Mouse (Mus musculus): ENCODE measurements around the gene Megf11. TPM values are rescaled to one million over a fixed set of nuclear protein-coding genes. Genes with fewer than 3 reads are reported as not detected.
"Not testable (repeated sequence)": the region's sequence is repeated elsewhere in the genome, so short reads cannot be mapped to it uniquely, and the experiment has no call there.

The Megf11 gene
- polyA plus RNA-seq, 1 experiment from 2014 or later: 0.65 TPM

DNA sequence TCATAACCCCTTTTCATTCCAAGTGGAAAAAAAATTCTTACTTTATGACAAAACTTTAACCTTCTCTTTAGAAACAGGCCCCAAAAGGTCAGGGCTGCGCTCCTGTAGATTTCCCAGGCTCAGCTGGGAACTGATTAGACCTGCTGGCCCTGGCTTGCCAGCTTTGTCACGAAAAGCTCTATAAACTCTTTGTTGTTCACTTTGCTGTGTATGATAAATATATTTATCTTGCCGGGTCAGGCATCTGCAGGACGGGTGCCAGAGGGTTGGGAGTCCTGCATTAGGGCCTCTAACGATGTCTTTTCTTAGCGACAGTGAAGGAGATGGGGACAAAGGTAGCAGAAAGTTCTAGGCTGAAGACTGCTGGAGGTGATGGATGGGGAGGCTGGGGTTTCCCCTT is 87.3 kb downstream of the Megf11 start:
- no peaks in the 10 kb centered on the region for H3K27me3 ChIP-seq (ENCODE audit: control insufficient read depth, insufficient read depth, low read length)
- no peak overlapping the region for H3K4me2 ChIP-seq (ENCODE audit: low read depth, low read length)
- no peak overlapping the region for H3K9ac ChIP-seq (replicated peaks; ENCODE audit: low read length)
- no peak overlapping the region for H3K4me3 ChIP-seq (ENCODE audit: low read depth, low read length)
- ATAC-seq (replicated peaks; ENCODE audit: insufficient number of reproducible peaks, low FRiP score, low TSS enrichment, low read depth): no peak
- H3K27ac ChIP-seq (replicated peaks; ENCODE audit: low read depth, low read length): no peak overlapping the region
- no peak for DNase-seq (ENCODE audit: low spot score)
- H3K4me1 ChIP-seq (ENCODE audit: control insufficient read depth, insufficient read depth, low read length): 0 out of 2 replicates have a peak, but pooled peaks cover 4% of the 10 kb centered on the region
- no peaks in the 10 kb centered on the region for H3K9me3 ChIP-seq (replicated peaks; ENCODE audit: control insufficient read depth, low read length)
- no peaks in the 10 kb centered on the region for H3K36me3 ChIP-seq (replicated peaks; ENCODE audit: control insufficient read depth, insufficient read depth, low read depth, low read length)
- WGBS: 72% methylated on average over 6 of the region's 6 CpGs

DNA sequence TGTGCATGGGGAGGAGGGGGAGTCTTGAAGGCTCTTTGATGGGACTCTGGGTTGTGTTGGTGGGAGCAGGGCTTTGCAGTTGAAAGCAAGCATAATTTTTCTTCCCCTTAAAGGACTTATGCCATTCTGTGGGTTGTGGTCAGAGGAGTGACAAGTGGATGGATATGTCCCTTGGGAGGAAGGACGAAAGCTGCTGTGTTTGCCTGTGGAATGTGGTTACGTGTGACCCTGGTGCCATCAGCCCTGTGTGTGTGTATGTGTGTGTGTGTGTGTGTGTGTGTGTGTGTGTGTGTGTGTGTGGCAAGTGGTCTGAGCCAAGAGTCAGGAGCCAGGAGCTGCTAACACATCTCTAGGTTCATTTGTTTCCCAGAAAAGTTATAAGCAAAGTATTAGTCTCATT is 87.7 kb downstream of the Megf11 start:
- Histone ChIP-seq H3K36me3 (replicated peaks; ENCODE audit: control insufficient read depth, insufficient read depth, low read depth, low read length) (no peaks in the 10 kb centered on the region), H3K9me3 (replicated peaks; ENCODE audit: control insufficient read depth, low read length) (no peaks in the 10 kb centered on the region), H3K27me3 (ENCODE audit: control insufficient read depth, insufficient read depth, low read length) (no peaks in the 10 kb centered on the region), H3K9ac (replicated peaks; ENCODE audit: low read length) (no peak overlapping the region), H3K27ac (replicated peaks; ENCODE audit: low read depth, low read length) (no peak overlapping the region), H3K4me2 (ENCODE audit: low read depth, low read length) (no peak overlapping the region), H3K4me3 (ENCODE audit: low read depth, low read length) (no peak overlapping the region), H3K4me1 (ENCODE audit: control insufficient read depth, insufficient read depth, low read length) (0 out of 2 replicates have a peak, but pooled peaks cover 4% of the 10 kb centered on the region)
- 31% methylated on average over 2 of the region's 2 CpGs for WGBS
- ATAC-seq (replicated peaks; ENCODE audit: insufficient number of reproducible peaks, low FRiP score, low TSS enrichment, low read depth): no peak
- DNase-seq (ENCODE audit: low spot score): no peak

DNA sequence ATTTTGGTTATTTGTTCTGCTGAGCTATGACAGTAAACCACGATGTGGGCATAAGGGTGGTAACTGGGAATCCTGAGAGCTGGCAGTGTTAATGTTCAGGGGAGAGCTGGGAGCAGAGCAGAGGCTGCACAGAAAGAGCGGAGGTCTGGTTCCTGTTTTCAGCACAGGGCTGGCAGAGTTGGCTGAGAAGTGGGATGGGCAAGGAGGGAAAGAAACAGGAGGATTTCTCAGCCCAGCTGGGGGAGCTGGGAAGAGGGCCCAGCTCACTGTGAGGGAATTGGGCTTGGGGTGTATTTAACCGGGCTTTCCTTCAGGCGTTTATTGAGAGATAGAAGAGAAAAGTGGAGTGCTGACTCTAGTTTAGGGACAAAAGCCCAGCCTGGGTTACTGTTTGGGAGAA is 88.3 kb downstream of the Megf11 start:
- 0 out of 2 replicates have a peak, but pooled peaks cover 4% of the 10 kb centered on the region for H3K4me1 ChIP-seq (ENCODE audit: control insufficient read depth, insufficient read depth, low read length)
- H3K9ac ChIP-seq (replicated peaks; ENCODE audit: low read length): no peak overlapping the region
- no peak overlapping the region for H3K4me3 ChIP-seq (ENCODE audit: low read depth, low read length)
- no peak overlapping the region for H3K4me2 ChIP-seq (ENCODE audit: low read depth, low read length)
- no peaks in the 10 kb centered on the region for H3K9me3 ChIP-seq (replicated peaks; ENCODE audit: control insufficient read depth, low read length)
- no peaks in the 10 kb centered on the region for H3K36me3 ChIP-seq (replicated peaks; ENCODE audit: control insufficient read depth, insufficient read depth, low read depth, low read length)
- 50% methylated on average over 4 of the region's 4 CpGs for WGBS
- no peak overlapping the region for H3K27ac ChIP-seq (replicated peaks; ENCODE audit: low read depth, low read length)
- ATAC-seq (replicated peaks; ENCODE audit: insufficient number of reproducible peaks, low FRiP score, low TSS enrichment, low read depth) (no peak), DNase-seq (ENCODE audit: low spot score) (no peak)
- no peaks in the 10 kb centered on the region for H3K27me3 ChIP-seq (ENCODE audit: control insufficient read depth, insufficient read depth, low read length)

DNA sequence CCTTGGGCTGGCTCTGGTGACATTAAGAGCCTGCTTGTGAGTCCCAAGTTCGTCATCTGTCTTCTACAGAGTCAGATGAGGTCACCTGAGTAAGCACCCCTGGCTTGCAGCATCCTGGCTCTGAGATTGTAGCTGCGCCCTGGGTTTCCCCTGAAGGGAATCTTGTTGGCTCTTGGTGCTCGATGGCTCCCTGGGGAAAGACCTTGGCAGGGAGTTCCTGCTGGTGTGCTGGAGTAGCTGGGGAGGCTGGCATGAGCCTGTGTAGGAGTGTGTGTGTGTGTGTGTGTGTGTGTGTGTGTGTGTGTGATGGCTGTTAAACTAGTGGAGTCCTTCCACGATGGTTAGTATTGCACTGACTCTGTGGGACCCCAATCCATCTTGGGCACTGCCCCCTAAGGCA is 88.7 kb downstream of the Megf11 start:
- no peak for ATAC-seq (replicated peaks; ENCODE audit: insufficient number of reproducible peaks, low FRiP score, low TSS enrichment, low read depth)

DNA sequence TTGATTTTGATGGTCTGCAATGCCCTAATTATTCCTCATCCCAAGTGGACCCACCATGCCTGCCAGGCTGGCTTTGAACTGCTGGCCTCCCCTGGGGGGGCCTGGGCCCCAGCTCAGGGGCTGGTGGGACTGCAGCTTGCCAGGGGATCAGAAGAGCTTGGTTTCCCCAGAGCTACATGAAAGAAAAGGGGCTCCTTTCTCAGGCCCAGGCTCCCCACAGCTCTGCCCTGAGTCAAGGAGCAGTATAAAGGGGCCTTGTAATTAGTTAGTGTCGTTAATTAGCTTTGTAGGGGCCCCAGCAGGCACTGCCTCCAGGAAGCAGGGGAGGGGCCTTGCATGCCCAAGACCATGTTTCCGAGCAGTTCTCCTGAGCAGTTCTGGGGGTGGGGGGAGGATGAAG is 90.5 kb downstream of the Megf11 start:
- Histone ChIP-seq H3K9ac (replicated peaks; ENCODE audit: low read length) (no peak overlapping the region), H3K36me3 (replicated peaks; ENCODE audit: control insufficient read depth, insufficient read depth, low read depth, low read length) (no peaks in the 10 kb centered on the region), H3K4me1 (ENCODE audit: control insufficient read depth, insufficient read depth, low read length) (0 out of 2 replicates have a peak, but pooled peaks cover 4% of the 10 kb centered on the region), H3K4me2 (ENCODE audit: low read depth, low read length) (no peak overlapping the region), H3K27ac (replicated peaks; ENCODE audit: low read depth, low read length) (no peak overlapping the region), H3K4me3 (ENCODE audit: low read depth, low read length) (no peak overlapping the region), H3K9me3 (replicated peaks; ENCODE audit: control insufficient read depth, low read length) (no peaks in the 10 kb centered on the region), H3K27me3 (ENCODE audit: control insufficient read depth, insufficient read depth, low read length) (no peaks in the 10 kb centered on the region)
- no peak for DNase-seq (ENCODE audit: low spot score)
- no peak for ATAC-seq (replicated peaks; ENCODE audit: insufficient number of reproducible peaks, low FRiP score, low TSS enrichment, low read depth)
- 21% methylated on average over 2 of the region's 2 CpGs for WGBS

More for the DNA sequence above, 88.7 kb downstream of the Megf11 start:
- WGBS: 46% methylated on average over 4 of the region's 4 CpGs
- Histone ChIP-seq H3K9me3 (replicated peaks; ENCODE audit: control insufficient read depth, low read length) (no peaks in the 10 kb centered on the region), H3K27ac (replicated peaks; ENCODE audit: low read depth, low read length) (no peak overlapping the region), H3K27me3 (ENCODE audit: control insufficient read depth, insufficient read depth, low read length) (no peaks in the 10 kb centered on the region), H3K9ac (replicated peaks; ENCODE audit: low read length) (no peak overlapping the region), H3K4me2 (ENCODE audit: low read depth, low read length) (no peak overlapping the region), H3K4me3 (ENCODE audit: low read depth, low read length) (no peak overlapping the region), H3K4me1 (ENCODE audit: control insufficient read depth, insufficient read depth, low read length) (0 out of 2 replicates have a peak, but pooled peaks cover 4% of the 10 kb centered on the region), H3K36me3 (replicated peaks; ENCODE audit: control insufficient read depth, insufficient read depth, low read depth, low read length) (no peaks in the 10 kb centered on the region)
- no peak for DNase-seq (ENCODE audit: low spot score)

DNA sequence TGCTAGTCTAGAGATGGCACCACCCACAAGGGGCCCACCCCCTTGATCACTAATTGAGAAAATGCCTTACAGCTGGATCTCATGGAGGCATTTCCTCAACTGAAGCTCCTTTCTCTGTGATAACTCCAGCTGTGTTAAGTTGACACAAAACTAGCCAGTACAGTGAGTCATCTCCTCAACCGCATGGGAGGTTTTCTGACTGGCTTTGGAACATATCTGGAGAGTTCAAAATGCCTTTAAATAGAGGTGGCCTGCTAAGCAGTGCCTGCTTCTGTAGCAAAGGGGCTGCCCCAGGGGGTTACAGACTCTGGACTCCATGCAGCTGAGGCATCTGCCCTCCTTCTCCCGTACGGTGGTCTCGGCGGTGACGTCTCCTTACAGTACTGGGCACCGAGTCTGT is 92.0 kb downstream of the Megf11 start:
- 60% methylated on average over 7 of the region's 7 CpGs for WGBS
- not testable (repeated sequence) for H3K4me1 ChIP-seq (ENCODE audit: control insufficient read depth, insufficient read depth, low read length); ATAC-seq (replicated peaks; ENCODE audit: insufficient number of reproducible peaks, low FRiP score, low TSS enrichment, low read depth); H3K27me3 ChIP-seq (ENCODE audit: control insufficient read depth, insufficient read depth, low read length); H3K27ac ChIP-seq (replicated peaks; ENCODE audit: low read depth, low read length); H3K4me3 ChIP-seq (ENCODE audit: low read depth, low read length); H3K36me3 ChIP-seq (replicated peaks; ENCODE audit: control insufficient read depth, insufficient read depth, low read depth, low read length); DNase-seq (ENCODE audit: low spot score); H3K9me3 ChIP-seq (replicated peaks; ENCODE audit: control insufficient read depth, low read length); H3K9ac ChIP-seq (replicated peaks; ENCODE audit: low read length); H3K4me2 ChIP-seq (ENCODE audit: low read depth, low read length)

DNA sequence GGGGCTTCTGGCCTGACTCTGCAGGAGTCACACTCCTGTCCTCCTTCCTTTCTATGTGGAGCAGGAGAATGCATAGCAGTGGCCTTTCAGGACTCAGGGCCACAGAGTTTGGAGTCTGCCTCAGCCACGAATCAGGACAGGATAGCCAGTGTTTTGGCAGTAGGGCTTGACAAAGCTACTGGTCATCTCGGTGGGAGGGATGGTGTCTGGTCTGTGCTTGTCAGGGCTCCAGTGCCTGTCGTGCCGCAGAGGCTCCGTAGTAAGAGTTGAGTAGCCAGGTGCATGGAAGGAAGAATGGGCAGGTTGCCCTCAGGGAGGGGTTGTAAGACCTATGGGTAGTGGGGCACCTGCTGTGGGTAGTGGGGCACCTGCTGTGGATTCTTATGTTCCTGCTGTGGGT is 96.7 kb downstream of the Megf11 start:
- Histone ChIP-seq H3K4me2 (ENCODE audit: low read depth, low read length) (no peak overlapping the region), H3K9me3 (replicated peaks; ENCODE audit: control insufficient read depth, low read length) (no peaks in the 10 kb centered on the region), H3K27ac (replicated peaks; ENCODE audit: low read depth, low read length) (no peak overlapping the region), H3K27me3 (ENCODE audit: control insufficient read depth, insufficient read depth, low read length) (no peaks in the 10 kb centered on the region), H3K4me3 (ENCODE audit: low read depth, low read length) (no peak overlapping the region), H3K36me3 (replicated peaks; ENCODE audit: control insufficient read depth, insufficient read depth, low read depth, low read length) (no peaks in the 10 kb centered on the region), H3K9ac (replicated peaks; ENCODE audit: low read length) (no peak overlapping the region), H3K4me1 (ENCODE audit: control insufficient read depth, insufficient read depth, low read length) (no peaks in the 10 kb centered on the region)
- 77% methylated on average over 5 of the region's 5 CpGs for WGBS
- ATAC-seq (replicated peaks; ENCODE audit: insufficient number of reproducible peaks, low FRiP score, low TSS enrichment, low read depth): no peak
- DNase-seq (ENCODE audit: low spot score): no peak

DNA sequence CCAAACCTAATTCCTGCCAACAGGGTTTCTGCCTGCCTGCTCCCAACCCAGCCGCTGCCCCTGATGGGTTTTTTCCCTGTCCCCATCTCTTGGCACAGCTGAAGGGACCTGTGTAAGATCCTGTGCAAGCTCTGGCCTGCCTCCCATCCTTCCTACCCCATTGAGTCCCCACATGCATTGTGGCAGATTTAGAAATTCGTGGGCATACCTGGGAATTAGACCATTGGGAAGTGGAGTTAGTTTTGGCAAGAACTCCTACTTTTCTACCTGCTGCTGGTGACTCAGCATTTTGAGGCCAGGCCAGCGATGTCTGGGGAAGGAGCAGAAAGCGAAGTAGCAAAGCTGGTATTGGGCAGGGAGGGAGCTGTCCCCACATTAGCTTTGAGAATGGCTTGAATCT is 102.0 kb downstream of the Megf11 start:
- no peaks in the 10 kb centered on the region for H3K9me3 ChIP-seq (replicated peaks; ENCODE audit: control insufficient read depth, low read length)
- H3K4me2 ChIP-seq (ENCODE audit: low read depth, low read length): no peak overlapping the region
- H3K4me3 ChIP-seq (ENCODE audit: low read depth, low read length): no peak overlapping the region
- no peaks in the 10 kb centered on the region for H3K4me1 ChIP-seq (ENCODE audit: control insufficient read depth, insufficient read depth, low read length)
- H3K27ac ChIP-seq (replicated peaks; ENCODE audit: low read depth, low read length): no peak overlapping the region
- ATAC-seq (replicated peaks; ENCODE audit: insufficient number of reproducible peaks, low FRiP score, low TSS enrichment, low read depth): no peak
- DNase-seq (ENCODE audit: low spot score): no peak
- H3K9ac ChIP-seq (replicated peaks; ENCODE audit: low read length): no peak overlapping the region
- WGBS: 65% methylated on average over 4 of the region's 4 CpGs
- H3K27me3 ChIP-seq (ENCODE audit: control insufficient read depth, insufficient read depth, low read length): no peaks in the 10 kb centered on the region
- no peaks in the 10 kb centered on the region for H3K36me3 ChIP-seq (replicated peaks; ENCODE audit: control insufficient read depth, insufficient read depth, low read depth, low read length)
